Mouse (Mus musculus): ENCODE results near the gene Chst11. TPM values are rescaled to one million over a fixed set of nuclear protein-coding genes. Genes with fewer than 3 reads are reported as not detected.
A peak's percentile ranks its signal among the peaks of the same experiment; 100 is the strongest.

The Chst11 gene
- total and polyA plus RNA-seq, 2 experiments, result 0.09 to 0.16 TPM

- TF ChIP-seq CTCF (IDR thresholded peaks at IDR 0.05; ENCODE audit: low read depth, low read length) (no peak), POLR2A (IDR thresholded peaks at IDR 0.05; ENCODE audit: extremely low read depth, insufficient read depth, low read length) (no peak)
- Histone ChIP-seq H3K4me1 (ENCODE audit: control insufficient read depth, insufficient read depth, low read length) (peaks cover 2% of the 10 kb centered on the region), H3K36me3 (ENCODE audit: control insufficient read depth, insufficient read depth, low read length) (no peaks in the 10 kb centered on the region), H3K9ac (ENCODE audit: low read depth, low read length) (no peak overlapping the region), H3K27me3 (ENCODE audit: control insufficient read depth, insufficient read depth, low read length) (no peaks in the 10 kb centered on the region), H3K79me2 (ENCODE audit: control insufficient read depth, insufficient read depth, low read length) (no peaks in the 10 kb centered on the region), H3K4me3 (ENCODE audit: insufficient read depth, low read depth, low read length) (no peak overlapping the region), H3K27ac (replicated peaks; ENCODE audit: insufficient read depth, low read depth, low read length) (no peak overlapping the region)
- DNase-seq (ENCODE audit: extremely low read depth, low read depth, low spot score), result peak; percentile 69
- WGBS, result 27% methylated on average over 6 of the region's 6 CpGs
Observed at GRCm38 (mm10) chr10:83244131-83244530, 258.8 kb downstream of the Chst11 start.

Other genes starting within 250 kb of the Chst11 start
- gene Nfyb, start 221.4 kb upstream of the Chst11 start, total RNA-seq (2014; rRNA removed), result 30.8 and 34.8 TPM in 2 replicates
- gene Nfyb, start 221.4 kb upstream of the Chst11 start, polyA plus RNA-seq (2012; rRNA removed), result 29.0 and 30.2 TPM in 2 replicates
- gene Txnrd1, start 151.5 kb upstream of the Chst11 start, total RNA-seq (2014; rRNA removed), result 71.2 and 83.2 TPM in 2 replicates
- 50.4 and 51.9 TPM in 2 replicates for gene Txnrd1, start 151.5 kb upstream of the Chst11 start, polyA plus RNA-seq (2012; rRNA removed)
- 2.1 and 2.3 TPM in 2 replicates for gene Eid3, start 118.9 kb upstream of the Chst11 start, total RNA-seq (2014; rRNA removed)
- gene Eid3, start 118.9 kb upstream of the Chst11 start, polyA plus RNA-seq (2012; rRNA removed), result 0.26 and 0.50 TPM in 2 replicates

Measured in liver, adult 2 months (tissue).